Mouse (Mus musculus) right cerebral cortex, postnatal 10 days (tissue): ENCODE results near the gene Xpnpep3.
"Not testable (repeated sequence)": the region's sequence is repeated elsewhere in the genome, so short reads cannot be mapped to it uniquely, and the experiment has no call there.

ENCODE experiments used
- DNase-seq, 2 experiments: peaks; one replicate each; pipeline ENCODE4 v3.0.0; 2021; ENCODE audit warnings: low spot score in 2 of 2

Gene Xpnpep3

GRCm38 (mm10) chr15:81480284-81480683 is 80.3 kb downstream of the Xpnpep3 start:
- not testable (repeated sequence) for DNase-seq

- DNase-seq: no peak
These were observed 81.0 kb downstream of the Xpnpep3 start for GRCm38 (mm10) chr15:81480977-81481379.

GRCm38 (mm10) chr15:81482966-81483365 is 83.0 kb downstream of the Xpnpep3 start:
- DNase-seq: no peak

- DNase-seq: no peak
These were observed 83.8 kb downstream of the Xpnpep3 start for GRCm38 (mm10) chr15:81483691-81484090.

GRCm38 (mm10) chr15:81485483-81485882 is 85.5 kb downstream of the Xpnpep3 start:
- no peak for DNase-seq

GRCm38 (mm10) chr15:81503466-81503865 is 103.5 kb downstream of the Xpnpep3 start:
- DNase-seq: no peak

GRCm38 (mm10) chr15:81503995-81504394 is 104.1 kb downstream of the Xpnpep3 start:
- no peak for DNase-seq
